Mouse (Mus musculus) liver, postnatal 0 days (tissue): ENCODE data around the gene Col23a1. TPM values are rescaled to one million over a fixed set of nuclear protein-coding genes. Genes with fewer than 3 reads are reported as not detected.

ENCODE experiments used
- ATAC-seq: fragments of 200-750 bp; cut with Nextera tagmentation; 2 replicates; pipeline ENCODE4 v1.8.0; 2017; ENCODE audit warnings: mild to moderate bottlenecking, moderate library complexity
- DNase-seq: peaks from one replicate; pipeline ENCODE4 v3.0.0-alpha.2; 2016
- H3K27ac ChIP-seq: fragments of 300-500 bp; sonication (generic); 2 replicates; pipeline ENCODE4 v1.5.1; 2014; ENCODE audit warnings: antibody characterized with exemption, moderate library complexity, mild to moderate bottlenecking, low read depth
- H3K27me3 ChIP-seq: fragments of 300-500 bp; sonication (generic); 2 replicates; pipeline ENCODE4 v1.6.1; 2014; ENCODE audit warnings: low read length, control low read depth, mixed read lengths; ENCODE audit not compliant: insufficient read depth
- H3K36me3 ChIP-seq: fragments of 300-500 bp; sonication (generic); replicated peaks from 2 replicates; pipeline ENCODE4 v1.6.1; 2014; ENCODE audit warnings: mild to moderate bottlenecking, control low read depth, low read length, moderate library complexity, mixed read lengths; ENCODE audit not compliant: insufficient read depth
- H3K4me1 ChIP-seq: fragments of 300-500 bp; sonication (generic); 2 replicates; pipeline ENCODE4 v1.6.1; 2014; ENCODE audit warnings: antibody characterized with exemption, mild to moderate bottlenecking, control low read depth; ENCODE audit not compliant: insufficient read depth
- H3K4me2 ChIP-seq: fragments of 300-500 bp; sonication (generic); 2 replicates; pipeline ENCODE4 v1.6.1; 2014; ENCODE audit warnings: low read depth, mild to moderate bottlenecking, low read length, moderate library complexity, mixed read lengths
- H3K4me3 ChIP-seq: fragments of 300-500 bp; sonication (generic); 2 replicates; pipeline ENCODE4 v1.5.1; 2014; ENCODE audit warnings: low read depth, low read length
- H3K9ac ChIP-seq: fragments of 300-500 bp; sonication (generic); replicated peaks from 2 replicates; pipeline ENCODE4 v1.6.1; 2014; ENCODE audit warnings: mild to moderate bottlenecking, moderate library complexity
- H3K9me3 ChIP-seq: fragments of 300-500 bp; sonication (generic); 2 replicates; pipeline ENCODE4 v1.6.1; 2016; ENCODE audit warnings: mild to moderate bottlenecking, control low read depth, low read length, mixed read lengths
- CTCF ChIP-seq: sonication (generic); IDR thresholded peaks from 2 replicates; pipeline ENCODE4 v1.5.1; 2016; ENCODE audit warnings: antibody characterized with exemption, low read depth
- EP300 ChIP-seq: IDR thresholded peaks from 2 replicates; pipeline ENCODE4 v1.6.1; 2016; ENCODE audit warnings: antibody characterized with exemption, low read depth, mild to moderate bottlenecking
- WGBS: fragments of 180-500 bp; shearing (Covaris S2); extraction: QIAGEN DNeasy Blood & Tissue Kit; methylation state at CpG from one replicate; pipeline ENCODE4 v1.1.7; 2014; ENCODE audit not compliant: insufficient replicate concordance; 5-methylcytosine and 5-hydroxymethylcytosine counted together
- polyA plus RNA-seq: library from polyadenylated mRNA; unstranded; fragments of >200 nt; fragmentation: Nextera tagmentation; extraction: Ambion mirVana; gene quantifications from 2 replicates; pipeline ENCODE4 v1.2.1, GENCODE M21; 2015

The Col23a1 gene
- polyA plus RNA-seq, 1 experiment from 2014 or later = 0.13 TPM

DNA sequence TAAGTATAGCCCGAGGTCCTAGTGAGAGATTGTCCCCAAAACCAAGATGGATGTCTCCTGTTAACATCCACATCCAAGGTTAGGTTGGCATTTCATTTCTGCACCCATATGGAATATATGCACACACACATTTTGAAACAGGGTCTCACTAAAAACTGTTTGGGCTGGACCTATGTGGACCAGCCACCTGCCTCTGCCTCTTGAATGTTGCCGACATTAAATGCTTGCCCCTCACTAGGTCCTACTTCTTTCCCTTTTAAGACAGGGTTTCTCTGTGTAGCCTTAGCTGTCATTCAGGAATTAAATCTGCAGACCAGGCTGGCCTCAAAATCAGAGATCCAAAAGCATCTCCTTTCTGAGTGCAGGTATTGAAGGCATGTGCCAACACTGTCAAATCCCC lies 307.8 kb downstream of the Col23a1 start:
- Histone ChIP-seq H3K27ac (no peak overlapping the region), H3K4me3 (no peak overlapping the region), H3K4me2 (no peak overlapping the region), H3K36me3 (peaks cover 98% of the 10 kb centered on the region), H3K9ac (no peak overlapping the region), H3K4me1 (no peaks in the 10 kb centered on the region), H3K27me3 (no peaks in the 10 kb centered on the region), H3K9me3 (no peaks in the 10 kb centered on the region)
- TF ChIP-seq EP300 = no peak
- TF ChIP-seq CTCF = no peak
- WGBS = 70% methylated on average over 2 of the region's 2 CpGs
- ATAC-seq (no peak), DNase-seq (no peak)

GRCm38 (mm10) chr11:51602253-51602652 lies 312.5 kb downstream of the Col23a1 start:
- no peak overlapping the region for H3K9ac ChIP-seq
- ATAC-seq = no peak
- H3K27ac ChIP-seq = no peak overlapping the region
- peaks cover 81% of the 10 kb centered on the region for H3K36me3 ChIP-seq
- no peak for DNase-seq
- no peaks in the 10 kb centered on the region for H3K9me3 ChIP-seq
- WGBS = 82% methylated on average over 3 of the region's 3 CpGs
- no peaks in the 10 kb centered on the region for H3K27me3 ChIP-seq
- TF ChIP-seq EP300 (no peak), CTCF (no peak)
- no peak overlapping the region for H3K4me2 ChIP-seq
- H3K4me1 ChIP-seq = peaks cover 15% of the 10 kb centered on the region
- no peak overlapping the region for H3K4me3 ChIP-seq

GRCm38 (mm10) chr11:51605602-51606446 lies 316.1 kb downstream of the Col23a1 start:
- H3K9me3 ChIP-seq = no peaks in the 10 kb centered on the region
- H3K4me2 ChIP-seq = peak overlapping the region; percentile 82
- peak overlapping the region; percentile 96 for H3K27ac ChIP-seq
- DNase-seq (peak; percentile 92), ATAC-seq (peak; percentile 73)
- WGBS = 1% methylated on average over 73 of the region's 81 CpGs
- H3K4me3 ChIP-seq = peak overlapping the region; percentile 95
- H3K4me1 ChIP-seq = peaks cover 27% of the 10 kb centered on the region
- TF ChIP-seq CTCF (no peak), EP300 (no peak)
- H3K9ac ChIP-seq = peak overlapping the region; percentile 98
- H3K27me3 ChIP-seq = no peaks in the 10 kb centered on the region
- H3K36me3 ChIP-seq = peaks cover 45% of the 10 kb centered on the region

GRCm38 (mm10) chr11:51606447-51607095 lies 316.9 kb downstream of the Col23a1 start, which contains the start of gene Hnrnpab:
Gene Hnrnpab, minus strand, starts transcription at chr11:51606847.
- no peaks in the 10 kb centered on the region for H3K27me3 ChIP-seq
- 3% methylated on average over 81 of the region's 91 CpGs for WGBS
- H3K9ac ChIP-seq = peak within 1 kb of the TSS; percentile 98
- H3K36me3 ChIP-seq = peaks cover 38% of the 10 kb centered on the region
- peak within 1 kb of the TSS; percentile 95 for H3K4me3 ChIP-seq
- H3K4me2 ChIP-seq = peak within 1 kb of the TSS; percentile 82
- no peaks in the 10 kb centered on the region for H3K9me3 ChIP-seq
- peak; percentile 89 for ATAC-seq
- TF ChIP-seq EP300 (peak; percentile 72; the same call in 1 of the 2 replicates), CTCF (no peak)
- peak; percentile 97 for DNase-seq
- peaks cover 27% of the 10 kb centered on the region for H3K4me1 ChIP-seq
- H3K27ac ChIP-seq = peak within 1 kb of the TSS; percentile 96

- WGBS = 7% methylated on average over 15 of the region's 15 CpGs
- peaks cover 31% of the 10 kb centered on the region for H3K36me3 ChIP-seq
Observed at GRCm38 (mm10) chr11:51607096-51607738, 317.5 kb downstream of the Col23a1 start.

More at GRCm38 (mm10) chr11:51607096-51607738, 317.5 kb downstream of the Col23a1 start:
- ATAC-seq = peak; percentile 35
- H3K4me2 ChIP-seq = peak overlapping the region; percentile 82
- H3K9ac ChIP-seq = peak overlapping the region; percentile 98
- peak overlapping the region; percentile 96 for H3K27ac ChIP-seq
- no peak for DNase-seq
- peaks cover 27% of the 10 kb centered on the region for H3K4me1 ChIP-seq
- no peaks in the 10 kb centered on the region for H3K9me3 ChIP-seq
- H3K27me3 ChIP-seq = no peaks in the 10 kb centered on the region
- peak overlapping the region; percentile 95 for H3K4me3 ChIP-seq
- TF ChIP-seq CTCF = no peak
- peak; percentile 27; the same call in 1 of the 2 replicates for TF ChIP-seq EP300
